ENCODE assay signal across 9 mouse cellular contexts in genomic region chr8:121359131-121359981, GRCm38 (mm10).
DNase-seq lines count a peak whose midpoint lies in the region; ATAC-seq and TF ChIP-seq lines count a peak whose summit lies in the region.
"Had no signal": no experiment of that assay in that cellular context is flagged by ENCODE, and none has a peak within 500 bp of the region (broad histone marks: within the 10 kb centered on the region; RNA-seq: fewer than 3 reads in every experiment).

No protein-coding gene starts in this region.

- H3K9me3 ChIP-seq in embryonic facial prominence, embryonic 14.5 days (ENCODE audit: control insufficient read depth, low read length), result 0 out of 2 replicates have a peak, but pooled peaks cover 3% of the 10 kb centered on the region
- H3K9me3 ChIP-seq in kidney, postnatal 0 days (replicated peaks; ENCODE audit: low read length), result no peaks in the 10 kb centered on the region
- H3K9me3 ChIP-seq in neural tube, embryonic 15.5 days (replicated peaks), result no peaks in the 10 kb centered on the region

- H3K27ac ChIP-seq in embryonic facial prominence, embryonic 14.5 days (replicated peaks; ENCODE audit: low read depth, low read length), result no peak overlapping the region
- peak overlapping the region; percentile 68 for H3K27ac ChIP-seq in kidney, postnatal 0 days
- H3K27ac ChIP-seq in neural tube, embryonic 15.5 days (replicated peaks), result peak overlapping the region; percentile 72
- no peak overlapping the region for H3K27ac ChIP-seq in thymus, adult 2 months (ENCODE audit: control insufficient read depth, insufficient read depth, low read length)

- peak; percentile 86 for ATAC-seq in embryonic facial prominence, embryonic 14.5 days (ENCODE audit: low read depth)
- ATAC-seq in kidney, postnatal 0 days (replicated peaks; ENCODE audit: low FRiP score, low read depth), result peak; percentile 53; the same call in 1 of the 2 replicates
- ATAC-seq in neural tube, embryonic 15.5 days (ENCODE audit: low FRiP score), result peak; percentile 85

- H3K4me1 ChIP-seq in embryonic facial prominence, embryonic 14.5 days (ENCODE audit: control insufficient read depth, insufficient read depth, low read length), result peaks cover 9% of the 10 kb centered on the region
- H3K4me1 ChIP-seq in kidney, postnatal 0 days (replicated peaks; ENCODE audit: insufficient read depth, low read length), result peaks cover 17% of the 10 kb centered on the region
- H3K4me1 ChIP-seq in neural tube, embryonic 15.5 days, result peaks cover 31% of the 10 kb centered on the region
- H3K4me1 ChIP-seq in thymus, adult 2 months (replicated peaks; ENCODE audit: control insufficient read depth, insufficient read depth, low read length), result no peaks in the 10 kb centered on the region

- intact Hi-C loops in left cerebral cortex, postnatal 14 days (cut with DNase I), result no loop called here

- 11% methylated on average over 19 of the region's 20 CpGs for WGBS in embryonic facial prominence, embryonic 14.5 days
- WGBS in kidney, postnatal 0 days, result 5% methylated on average over 20 of the region's 20 CpGs
- WGBS in neural tube, embryonic 15.5 days, result 2% methylated on average over 20 of the region's 20 CpGs
- WGBS in thymus, adult 2 months, result 49% methylated on average over 20 of the region's 20 CpGs

- no peak overlapping the region for H3K4me2 ChIP-seq in embryonic facial prominence, embryonic 14.5 days (ENCODE audit: low read depth, low read length)
- H3K4me2 ChIP-seq in kidney, postnatal 0 days (ENCODE audit: low read length), result no peak overlapping the region
- H3K4me2 ChIP-seq in neural tube, embryonic 15.5 days, result peak overlapping the region; percentile 25

- no peak for TF ChIP-seq POLR2A in thymus, adult 2 months (IDR thresholded peaks at IDR 0.05; ENCODE audit: control insufficient read depth, extremely low read depth, insufficient read depth, low read length, poor library complexity)

- no peaks in the 10 kb centered on the region for H3K36me3 ChIP-seq in embryonic facial prominence, embryonic 14.5 days (ENCODE audit: control insufficient read depth, insufficient read depth, low read length)
- H3K36me3 ChIP-seq in kidney, postnatal 0 days (ENCODE audit: insufficient read depth, low read length), result no peaks in the 10 kb centered on the region
- H3K36me3 ChIP-seq in neural tube, embryonic 15.5 days, result no peaks in the 10 kb centered on the region
- no peaks in the 10 kb centered on the region for H3K36me3 ChIP-seq in thymus, adult 2 months (ENCODE audit: control insufficient read depth, insufficient read depth, low read length)

- H3K9ac ChIP-seq in embryonic facial prominence, embryonic 14.5 days (ENCODE audit: low read depth, low read length), result peak overlapping the region; percentile 41; the same call in 1 of the 2 replicates
- no peak overlapping the region for H3K9ac ChIP-seq in kidney, postnatal 0 days (ENCODE audit: low read depth, low read length)
- H3K9ac ChIP-seq in neural tube, embryonic 15.5 days (replicated peaks), result no peak overlapping the region

- H3K4me3 ChIP-seq in embryonic facial prominence, embryonic 14.5 days (ENCODE audit: low read depth, low read length), result no peak overlapping the region
- no peak overlapping the region for H3K4me3 ChIP-seq in kidney, postnatal 0 days (replicated peaks; ENCODE audit: low read depth, low read length)
- no peak overlapping the region for H3K4me3 ChIP-seq in neural tube, embryonic 15.5 days (replicated peaks)
- H3K4me3 ChIP-seq in thymus, adult 2 months (ENCODE audit: control insufficient read depth, insufficient read depth, low read length), result no peak overlapping the region
- H3K4me3 ChIP-seq: erythroblast, embryonic 14.5 days had no signal

- H3K27me3 ChIP-seq in embryonic facial prominence, embryonic 14.5 days (replicated peaks; ENCODE audit: control insufficient read depth, insufficient read depth, low read length), result peaks cover 10% of the 10 kb centered on the region
- H3K27me3 ChIP-seq in kidney, postnatal 0 days (ENCODE audit: insufficient read depth, low read length), result no peaks in the 10 kb centered on the region
- H3K27me3 ChIP-seq in neural tube, embryonic 15.5 days (replicated peaks), result peaks cover 16% of the 10 kb centered on the region; the same call in 1 of the 2 replicates
- no peaks in the 10 kb centered on the region for H3K27me3 ChIP-seq in thymus, adult 2 months (ENCODE audit: control insufficient read depth, insufficient read depth, low read length)

- no peak for TF ChIP-seq CTCF in kidney, postnatal 0 days (IDR thresholded peaks at IDR 0.05; ENCODE audit: low read depth)
- TF ChIP-seq CTCF in thymus, adult 2 months (IDR thresholded peaks at IDR 0.05; ENCODE audit: borderline replicate concordance, control insufficient read depth, extremely low read depth, insufficient read depth, low read length, poor library complexity), result no peak

- DNase-seq in left cerebral cortex, postnatal 14 days (ENCODE audit: low spot score in 2 of 2), result peak; percentile 26 to 57
- DNase-seq in left cerebral cortex, adult 8-10 months (ENCODE audit: low spot score in 2 of 2), result no peak
- DNase-seq in embryonic facial prominence, embryonic 14.5 days (ENCODE audit: low spot score), result peak; percentile 82
- DNase-seq in kidney, postnatal 0 days (ENCODE audit: low spot score), result peak; percentile 84
- no peak for DNase-seq in thymus, adult 2 months
- DNase-seq in right cerebral cortex, postnatal 14 days, result no peak
- no peak for DNase-seq in frontal cortex, postnatal 36 days (ENCODE audit: low spot score in 2 of 2)

Comparison
In these comparisons a context has a peak if more than half of its experiments do, and no peak if none do; other contexts are left out.
1. DNase-seq: peak in left cerebral cortex, postnatal 14 days (2 of 2), embryonic facial prominence, embryonic 14.5 days (single experiment) and kidney, postnatal 0 days (single experiment); none in left cerebral cortex, adult 8-10 months (0 of 2), thymus, adult 2 months (single experiment), right cerebral cortex, postnatal 14 days (single experiment) and frontal cortex, postnatal 36 days (0 of 2).
2. H3K27ac ChIP-seq: peak in kidney, postnatal 0 days (single experiment) and neural tube, embryonic 15.5 days (single experiment); none in embryonic facial prominence, embryonic 14.5 days (single experiment) and thymus, adult 2 months (single experiment).
3. Peak in every context shown above with its lines, with median percentiles within 50 percentile points of each other: ATAC-seq.